Mouse (Mus musculus) hindbrain, embryonic 15.5 days (tissue): Measurements from ENCODE around the gene Map3k21. TPM values are rescaled to one million over a fixed set of nuclear protein-coding genes. Genes with fewer than 3 reads are reported as not detected.
A peak's percentile ranks its signal among the peaks of the same experiment; 100 is the strongest.

Experiments
- ATAC-seq: fragments of 200-750 bp; cut with Nextera tagmentation; 2 replicates; pipeline ENCODE4 v1.8.0; 2017; ENCODE audit warnings: low read depth, moderate number of reproducible peaks, moderate TSS enrichment; ENCODE audit not compliant: low FRiP score
- H3K27ac ChIP-seq: fragments of 300-500 bp; sonication (generic); replicated peaks from 2 replicates; pipeline ENCODE4 v1.5.1; 2015; ENCODE audit warnings: mild to moderate bottlenecking, inconsistent platforms
- H3K27me3 ChIP-seq: fragments of 300-500 bp; sonication (generic); 2 replicates; pipeline ENCODE4 v1.6.1; 2015; ENCODE audit warnings: control low read depth, inconsistent platforms
- H3K36me3 ChIP-seq: fragments of 300-500 bp; sonication (generic); 2 replicates; pipeline ENCODE4 v1.6.1; 2015; ENCODE audit warnings: control low read depth, inconsistent platforms
- H3K4me1 ChIP-seq: fragments of 300-500 bp; sonication (generic); replicated peaks from 2 replicates; pipeline ENCODE4 v1.6.1; 2015; ENCODE audit warnings: control low read depth, inconsistent platforms
- H3K4me2 ChIP-seq: fragments of 300-500 bp; sonication (generic); 2 replicates; pipeline ENCODE4 v1.6.1; 2015; ENCODE audit warnings: moderate library complexity, mild to moderate bottlenecking, inconsistent platforms
- H3K4me3 ChIP-seq: fragments of 300-500 bp; sonication (generic); 2 replicates; pipeline ENCODE4 v1.5.1; 2015; ENCODE audit warnings: mild to moderate bottlenecking, inconsistent platforms
- H3K9ac ChIP-seq: fragments of 300-500 bp; sonication (generic); 2 replicates; pipeline ENCODE4 v1.6.1; 2015; ENCODE audit warnings: inconsistent platforms
- H3K9me3 ChIP-seq: fragments of 300-500 bp; sonication (generic); 2 replicates; pipeline ENCODE4 v1.6.1; 2016; ENCODE audit warnings: control low read depth, inconsistent platforms
- WGBS: fragments of 180-500 bp; shearing (Covaris S2); methylation state at CpG from one replicate; pipeline ENCODE4 v1.1.7; 2015; 5-methylcytosine and 5-hydroxymethylcytosine counted together
- polyA plus RNA-seq: library from polyadenylated mRNA; unstranded; fragments of >200 nt; fragmentation: Nextera tagmentation; extraction: Ambion mirVana; gene quantifications from 2 replicates; pipeline ENCODE4 v1.2.1, GENCODE M21; 2015

Map3k21 gene
- polyA plus RNA-seq, 1 experiment from 2014 or later, result 0.65 TPM

- peaks cover 5% of the 10 kb centered on the region; the same call in 1 of the 2 replicates for H3K27me3 ChIP-seq
- no peaks in the 10 kb centered on the region; the same call in 1 of the 2 replicates for H3K9me3 ChIP-seq
- no peaks in the 10 kb centered on the region for H3K36me3 ChIP-seq
- no peak overlapping the region for H3K4me3 ChIP-seq
- H3K9ac ChIP-seq, result 0 out of 2 replicates have a peak overlapping the region, but pooled peaks have one; percentile 36
- 12% methylated on average over 11 of the region's 11 CpGs for WGBS
- H3K4me2 ChIP-seq, result peak overlapping the region; percentile 40
- no peak overlapping the region for H3K27ac ChIP-seq
- peaks cover 8% of the 10 kb centered on the region for H3K4me1 ChIP-seq
- no peak for ATAC-seq
Measured at GRCm38 (mm10) chr8:125955671-125956070, 45.4 kb downstream of the Map3k21 start.

GRCm38 (mm10) chr8:125956796-125957195 lies 46.5 kb downstream of the Map3k21 start:
- ATAC-seq, result no peak
- Histone ChIP-seq H3K36me3 (no peaks in the 10 kb centered on the region), H3K4me2 (no peak overlapping the region), H3K9ac (no peak overlapping the region), H3K9me3 (no peaks in the 10 kb centered on the region; the same call in 1 of the 2 replicates), H3K4me1 (peaks cover 8% of the 10 kb centered on the region), H3K4me3 (no peak overlapping the region), H3K27ac (no peak overlapping the region), H3K27me3 (peaks cover 5% of the 10 kb centered on the region; the same call in 1 of the 2 replicates)
- 66% methylated on average over 9 of the region's 9 CpGs for WGBS

GRCm38 (mm10) chr8:125957226-125957993 lies 47.2 kb downstream of the Map3k21 start:
- no peak overlapping the region for H3K4me3 ChIP-seq
- H3K9me3 ChIP-seq, result no peaks in the 10 kb centered on the region; the same call in 1 of the 2 replicates
- 58% methylated on average over 13 of the region's 13 CpGs for WGBS
- H3K36me3 ChIP-seq, result no peaks in the 10 kb centered on the region
- peaks cover 8% of the 10 kb centered on the region for H3K4me1 ChIP-seq
- no peak overlapping the region for H3K27ac ChIP-seq
- no peak overlapping the region for H3K4me2 ChIP-seq
- ATAC-seq, result no peak
- no peak overlapping the region for H3K9ac ChIP-seq
- H3K27me3 ChIP-seq, result peaks cover 5% of the 10 kb centered on the region; the same call in 1 of the 2 replicates

- peaks cover 5% of the 10 kb centered on the region; the same call in 1 of the 2 replicates for H3K27me3 ChIP-seq
- no peak overlapping the region for H3K27ac ChIP-seq
- no peaks in the 10 kb centered on the region; the same call in 1 of the 2 replicates for H3K9me3 ChIP-seq
- H3K4me2 ChIP-seq, result no peak overlapping the region
- WGBS, result 92% methylated on average over 1 of the region's 1 CpGs
- peaks cover 8% of the 10 kb centered on the region for H3K4me1 ChIP-seq
- H3K4me3 ChIP-seq, result no peak overlapping the region
- H3K36me3 ChIP-seq, result no peaks in the 10 kb centered on the region
- no peak overlapping the region for H3K9ac ChIP-seq
- ATAC-seq, result no peak
Measured at GRCm38 (mm10) chr8:125957994-125958368, 47.7 kb downstream of the Map3k21 start.

- peaks cover 5% of the 10 kb centered on the region; the same call in 1 of the 2 replicates for H3K27me3 ChIP-seq
- H3K9ac ChIP-seq, result no peak overlapping the region
- WGBS, result 60% methylated on average over 4 of the region's 4 CpGs
- H3K4me2 ChIP-seq, result no peak overlapping the region
- H3K36me3 ChIP-seq, result no peaks in the 10 kb centered on the region
- no peak overlapping the region for H3K4me3 ChIP-seq
- no peak overlapping the region for H3K27ac ChIP-seq
- no peak for ATAC-seq
- H3K9me3 ChIP-seq, result no peaks in the 10 kb centered on the region; the same call in 1 of the 2 replicates
- peaks cover 18% of the 10 kb centered on the region for H3K4me1 ChIP-seq
Measured at GRCm38 (mm10) chr8:125959363-125959771, 49.1 kb downstream of the Map3k21 start.

GRCm38 (mm10) chr8:125960037-125960436 lies 49.8 kb downstream of the Map3k21 start:
- H3K4me3 ChIP-seq, result no peak overlapping the region
- 90% methylated on average over 8 of the region's 8 CpGs for WGBS
- peaks cover 2% of the 10 kb centered on the region; the same call in 1 of the 2 replicates for H3K27me3 ChIP-seq
- no peak overlapping the region for H3K4me2 ChIP-seq
- H3K27ac ChIP-seq, result no peak overlapping the region
- H3K36me3 ChIP-seq, result no peaks in the 10 kb centered on the region
- ATAC-seq, result no peak
- no peaks in the 10 kb centered on the region; the same call in 1 of the 2 replicates for H3K9me3 ChIP-seq
- peaks cover 18% of the 10 kb centered on the region for H3K4me1 ChIP-seq
- no peak overlapping the region for H3K9ac ChIP-seq

GRCm38 (mm10) chr8:125961790-125962189 lies 51.5 kb downstream of the Map3k21 start:
- 61% methylated on average over 6 of the region's 6 CpGs for WGBS
- H3K27ac ChIP-seq, result no peak overlapping the region
- H3K9ac ChIP-seq, result no peak overlapping the region
- H3K4me1 ChIP-seq, result peaks cover 18% of the 10 kb centered on the region
- H3K4me2 ChIP-seq, result no peak overlapping the region
- H3K36me3 ChIP-seq, result no peaks in the 10 kb centered on the region
- no peak for ATAC-seq
- no peaks in the 10 kb centered on the region; the same call in 1 of the 2 replicates for H3K9me3 ChIP-seq
- H3K27me3 ChIP-seq, result no peaks in the 10 kb centered on the region
- H3K4me3 ChIP-seq, result no peak overlapping the region

- 0 out of 2 replicates have a peak overlapping the region, but pooled peaks have one; percentile 22 for H3K27ac ChIP-seq
- H3K9ac ChIP-seq, result no peak overlapping the region
- no peaks in the 10 kb centered on the region for H3K27me3 ChIP-seq
- H3K36me3 ChIP-seq, result no peaks in the 10 kb centered on the region
- H3K4me1 ChIP-seq, result peaks cover 11% of the 10 kb centered on the region
- H3K4me2 ChIP-seq, result peak overlapping the region; percentile 43
- WGBS, result 5% methylated on average over 11 of the region's 11 CpGs
- no peaks in the 10 kb centered on the region; the same call in 1 of the 2 replicates for H3K9me3 ChIP-seq
- no peak for ATAC-seq
- no peak overlapping the region for H3K4me3 ChIP-seq
Measured at GRCm38 (mm10) chr8:125963807-125964211, 53.6 kb downstream of the Map3k21 start.

- Histone ChIP-seq H3K27ac (no peak overlapping the region), H3K9ac (no peak overlapping the region), H3K36me3 (no peaks in the 10 kb centered on the region), H3K4me3 (no peak overlapping the region), H3K27me3 (no peaks in the 10 kb centered on the region), H3K9me3 (no peaks in the 10 kb centered on the region), H3K4me2 (no peak overlapping the region), H3K4me1 (no peaks in the 10 kb centered on the region)
- WGBS, result 37% methylated on average over 3 of the region's 3 CpGs
- no peak for ATAC-seq
Measured at GRCm38 (mm10) chr8:125971336-125971735, 61.1 kb downstream of the Map3k21 start.

- Histone ChIP-seq H3K9me3 (no peaks in the 10 kb centered on the region), H3K4me2 (no peak overlapping the region), H3K27ac (no peak overlapping the region), H3K27me3 (no peaks in the 10 kb centered on the region), H3K9ac (no peak overlapping the region), H3K4me1 (no peaks in the 10 kb centered on the region), H3K36me3 (no peaks in the 10 kb centered on the region), H3K4me3 (no peak overlapping the region)
- no peak for ATAC-seq
- 68% methylated on average over 4 of the region's 4 CpGs for WGBS
Measured at GRCm38 (mm10) chr8:125975981-125976380, 65.7 kb downstream of the Map3k21 start.

GRCm38 (mm10) chr8:125980826-125981225 lies 70.6 kb downstream of the Map3k21 start:
- Histone ChIP-seq H3K4me3 (no peak overlapping the region), H3K27ac (no peak overlapping the region), H3K9me3 (no peaks in the 10 kb centered on the region), H3K36me3 (no peaks in the 10 kb centered on the region), H3K9ac (no peak overlapping the region), H3K4me2 (no peak overlapping the region), H3K4me1 (no peaks in the 10 kb centered on the region), H3K27me3 (no peaks in the 10 kb centered on the region)
- ATAC-seq, result no peak
- 39% methylated on average over 6 of the region's 6 CpGs for WGBS

GRCm38 (mm10) chr8:125983515-125983914 lies 73.3 kb downstream of the Map3k21 start:
- Histone ChIP-seq H3K4me3 (no peak overlapping the region), H3K4me2 (no peak overlapping the region), H3K9ac (no peak overlapping the region), H3K9me3 (no peaks in the 10 kb centered on the region), H3K36me3 (no peaks in the 10 kb centered on the region), H3K4me1 (peaks cover 9% of the 10 kb centered on the region; the same call in 1 of the 2 replicates), H3K27ac (no peak overlapping the region), H3K27me3 (no peaks in the 10 kb centered on the region)
- ATAC-seq, result no peak
- WGBS, result 76% methylated on average over 3 of the region's 3 CpGs
